Mouse (Mus musculus): ENCODE measurements around the gene Nagk. TPM values are rescaled to one million over a fixed set of nuclear protein-coding genes. Genes with fewer than 3 reads are reported as not detected.
"Not testable (repeated sequence)": the region's sequence is repeated elsewhere in the genome, so short reads cannot be mapped to it uniquely, and the experiment has no call there.

Nagk gene
- polyA plus RNA-seq, 1 experiment from 2014 or later: 116 TPM

DNA sequence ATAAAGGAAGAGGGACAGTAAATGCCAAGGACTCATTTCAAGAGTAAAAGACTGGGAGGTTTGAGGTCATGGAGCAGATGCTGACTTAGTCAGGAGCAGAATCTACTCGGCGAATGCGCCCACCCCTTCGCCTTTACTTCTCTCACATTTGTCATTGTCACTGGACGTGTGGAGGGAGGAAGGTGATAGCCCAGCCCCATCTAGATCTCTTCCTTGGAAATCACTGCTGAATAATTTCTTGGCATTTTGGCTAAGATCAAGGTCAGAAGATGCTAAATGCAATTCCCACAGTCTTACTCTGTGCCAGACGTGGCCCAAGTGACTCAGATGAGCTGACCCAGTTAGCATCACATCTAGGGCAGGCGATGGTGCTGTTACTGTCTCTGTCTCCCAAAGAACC, 16.5 kb upstream of the Nagk start:
- Histone ChIP-seq H3K9me3 (ENCODE audit: control insufficient read depth) (no peaks in the 10 kb centered on the region), H3K27ac (ENCODE audit: low read depth, low read length) (no peak overlapping the region), H3K36me3 (ENCODE audit: control insufficient read depth, insufficient read depth) (peaks cover 5% of the 10 kb centered on the region; the same call in 1 of the 2 replicates), H3K4me1 (replicated peaks; ENCODE audit: control insufficient read depth, insufficient read depth, low read length) (peaks cover 3% of the 10 kb centered on the region; the same call in 1 of the 2 replicates), H3K4me2 (replicated peaks; ENCODE audit: low read depth) (no peak overlapping the region), H3K9ac (ENCODE audit: low read depth, low read length) (no peak overlapping the region), H3K4me3 (ENCODE audit: low read depth, low read length) (no peak overlapping the region), H3K27me3 (replicated peaks; ENCODE audit: control insufficient read depth, insufficient read depth, low read length) (no peaks in the 10 kb centered on the region)
- TF ChIP-seq CTCF (IDR thresholded peaks at IDR 0.05; ENCODE audit: low read depth): no peak
- ATAC-seq: no peak
- WGBS: 82% methylated on average over 7 of the region's 7 CpGs

DNA sequence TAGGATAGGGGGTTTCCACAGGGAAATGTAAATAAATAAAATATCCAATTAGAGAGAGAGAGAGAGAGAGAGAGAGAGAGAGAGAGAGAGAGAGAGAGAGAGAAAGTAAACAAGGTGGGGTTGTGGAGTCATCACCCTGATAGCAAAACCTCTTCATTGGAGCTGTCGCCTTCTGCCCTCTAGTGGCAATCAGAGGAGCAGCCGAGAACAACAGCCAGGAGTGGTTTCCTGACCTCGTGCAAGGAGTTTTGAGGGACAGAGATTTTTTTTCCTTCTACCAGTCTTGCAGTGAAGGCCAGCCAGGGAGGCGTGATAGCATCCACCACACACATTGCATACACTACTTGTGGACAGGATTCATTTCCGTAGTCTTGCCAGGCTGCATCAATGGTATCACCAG, 15.8 kb upstream of the Nagk start:
- Histone ChIP-seq H3K4me3 (ENCODE audit: low read depth, low read length) (no peak overlapping the region), H3K9ac (ENCODE audit: low read depth, low read length) (no peak overlapping the region), H3K36me3 (ENCODE audit: control insufficient read depth, insufficient read depth) (no peaks in the 10 kb centered on the region), H3K27me3 (replicated peaks; ENCODE audit: control insufficient read depth, insufficient read depth, low read length) (no peaks in the 10 kb centered on the region), H3K27ac (ENCODE audit: low read depth, low read length) (no peak overlapping the region), H3K4me1 (replicated peaks; ENCODE audit: control insufficient read depth, insufficient read depth, low read length) (peaks cover 3% of the 10 kb centered on the region; the same call in 1 of the 2 replicates), H3K9me3 (ENCODE audit: control insufficient read depth) (no peaks in the 10 kb centered on the region), H3K4me2 (replicated peaks; ENCODE audit: low read depth) (no peak overlapping the region)
- TF ChIP-seq CTCF (IDR thresholded peaks at IDR 0.05; ENCODE audit: low read depth): peak; percentile 86
- 11% methylated on average over 5 of the region's 5 CpGs for WGBS
- ATAC-seq: no peak

DNA sequence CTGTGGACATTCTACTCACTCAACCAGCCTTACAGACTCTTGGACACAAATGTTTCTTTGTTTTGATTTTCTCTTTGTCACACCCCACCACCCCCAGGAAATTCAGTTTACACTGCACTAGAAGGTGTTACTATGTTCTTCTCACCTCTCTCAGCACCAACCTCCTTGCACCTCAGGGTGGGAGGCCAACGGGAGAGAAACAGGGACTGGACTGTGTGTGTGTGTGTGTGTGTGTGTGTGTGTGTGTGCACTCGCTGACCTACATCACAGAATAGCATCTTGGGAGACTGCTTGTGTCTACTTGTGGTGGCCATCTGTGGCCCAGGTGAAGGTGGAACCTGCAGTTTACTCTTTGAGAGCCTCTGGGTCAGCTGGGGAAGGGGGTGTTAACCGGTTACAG, 8.4 kb upstream of the Nagk start:
- ATAC-seq: no peak
- 68% methylated on average over 3 of the region's 3 CpGs for WGBS

DNA sequence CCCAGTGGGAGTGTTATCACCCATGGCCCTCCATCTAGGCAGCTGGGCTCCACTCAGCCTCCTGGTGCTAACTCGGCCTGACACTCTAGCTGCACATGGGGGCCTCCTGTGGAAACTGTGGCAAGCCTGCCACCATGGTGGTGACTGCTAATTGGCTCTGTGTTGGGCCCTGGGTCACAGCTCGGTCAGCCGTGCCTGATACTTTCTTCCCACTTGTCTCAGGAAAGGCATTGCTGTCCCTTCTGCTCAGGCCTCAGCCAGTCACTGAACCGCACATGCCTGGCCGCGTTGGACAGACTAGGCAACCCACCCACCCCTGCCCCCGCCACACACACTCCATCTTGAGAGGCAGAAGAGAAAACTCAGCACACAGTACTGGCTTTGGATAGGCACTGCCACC, 6.2 kb upstream of the Nagk start:
- H3K9me3 ChIP-seq (ENCODE audit: control insufficient read depth): no peaks in the 10 kb centered on the region
- H3K9ac ChIP-seq (ENCODE audit: low read depth, low read length): no peak overlapping the region
- ATAC-seq: no peak
- TF ChIP-seq CTCF (IDR thresholded peaks at IDR 0.05; ENCODE audit: low read depth): no peak
- 72% methylated on average over 7 of the region's 7 CpGs for WGBS
- H3K27me3 ChIP-seq (replicated peaks; ENCODE audit: control insufficient read depth, insufficient read depth, low read length): no peaks in the 10 kb centered on the region
- H3K4me1 ChIP-seq (replicated peaks; ENCODE audit: control insufficient read depth, insufficient read depth, low read length): no peaks in the 10 kb centered on the region
- no peak overlapping the region for H3K4me2 ChIP-seq (replicated peaks; ENCODE audit: low read depth)
- no peaks in the 10 kb centered on the region for H3K36me3 ChIP-seq (ENCODE audit: control insufficient read depth, insufficient read depth)
- no peak overlapping the region for H3K27ac ChIP-seq (ENCODE audit: low read depth, low read length)
- H3K4me3 ChIP-seq (ENCODE audit: low read depth, low read length): no peak overlapping the region

More for the DNA sequence above, 8.4 kb upstream of the Nagk start:
- no peak overlapping the region for H3K27ac ChIP-seq (ENCODE audit: low read depth, low read length)
- no peak overlapping the region for H3K4me3 ChIP-seq (ENCODE audit: low read depth, low read length)
- no peaks in the 10 kb centered on the region for H3K9me3 ChIP-seq (ENCODE audit: control insufficient read depth)
- no peaks in the 10 kb centered on the region for H3K4me1 ChIP-seq (replicated peaks; ENCODE audit: control insufficient read depth, insufficient read depth, low read length)
- H3K36me3 ChIP-seq (ENCODE audit: control insufficient read depth, insufficient read depth): no peaks in the 10 kb centered on the region
- no peaks in the 10 kb centered on the region for H3K27me3 ChIP-seq (replicated peaks; ENCODE audit: control insufficient read depth, insufficient read depth, low read length)
- TF ChIP-seq CTCF (IDR thresholded peaks at IDR 0.05; ENCODE audit: low read depth): no peak
- H3K4me2 ChIP-seq (replicated peaks; ENCODE audit: low read depth): no peak overlapping the region
- H3K9ac ChIP-seq (ENCODE audit: low read depth, low read length): no peak overlapping the region

DNA sequence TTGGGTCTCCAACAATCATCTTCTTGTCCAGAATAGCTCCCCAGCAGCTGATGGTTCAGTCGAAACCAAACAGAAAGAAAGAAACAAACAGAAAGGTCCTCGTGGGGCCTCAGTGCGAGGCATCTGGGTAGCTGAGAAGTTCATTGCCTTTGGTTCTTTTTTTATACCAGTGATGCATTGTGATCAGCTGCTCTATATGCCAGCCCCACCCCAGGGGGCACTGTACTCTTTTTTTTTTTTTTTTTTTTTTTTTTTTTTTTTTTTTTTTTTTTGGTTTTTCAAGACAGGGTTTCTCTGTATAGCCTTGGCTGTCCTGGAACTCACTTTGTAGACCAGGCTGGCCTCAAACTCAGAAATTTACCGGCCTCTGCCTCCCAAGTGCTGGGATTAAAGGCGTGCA, 4.2 kb upstream of the Nagk start:
- H3K4me3 ChIP-seq (ENCODE audit: low read depth, low read length); H3K27ac ChIP-seq (ENCODE audit: low read depth, low read length); H3K36me3 ChIP-seq (ENCODE audit: control insufficient read depth, insufficient read depth); H3K4me1 ChIP-seq (replicated peaks; ENCODE audit: control insufficient read depth, insufficient read depth, low read length); H3K9ac ChIP-seq (ENCODE audit: low read depth, low read length); ATAC-seq; H3K27me3 ChIP-seq (replicated peaks; ENCODE audit: control insufficient read depth, insufficient read depth, low read length); H3K4me2 ChIP-seq (replicated peaks; ENCODE audit: low read depth); H3K9me3 ChIP-seq (ENCODE audit: control insufficient read depth): not testable (repeated sequence)
- WGBS: 77% methylated on average over 5 of the region's 5 CpGs

DNA sequence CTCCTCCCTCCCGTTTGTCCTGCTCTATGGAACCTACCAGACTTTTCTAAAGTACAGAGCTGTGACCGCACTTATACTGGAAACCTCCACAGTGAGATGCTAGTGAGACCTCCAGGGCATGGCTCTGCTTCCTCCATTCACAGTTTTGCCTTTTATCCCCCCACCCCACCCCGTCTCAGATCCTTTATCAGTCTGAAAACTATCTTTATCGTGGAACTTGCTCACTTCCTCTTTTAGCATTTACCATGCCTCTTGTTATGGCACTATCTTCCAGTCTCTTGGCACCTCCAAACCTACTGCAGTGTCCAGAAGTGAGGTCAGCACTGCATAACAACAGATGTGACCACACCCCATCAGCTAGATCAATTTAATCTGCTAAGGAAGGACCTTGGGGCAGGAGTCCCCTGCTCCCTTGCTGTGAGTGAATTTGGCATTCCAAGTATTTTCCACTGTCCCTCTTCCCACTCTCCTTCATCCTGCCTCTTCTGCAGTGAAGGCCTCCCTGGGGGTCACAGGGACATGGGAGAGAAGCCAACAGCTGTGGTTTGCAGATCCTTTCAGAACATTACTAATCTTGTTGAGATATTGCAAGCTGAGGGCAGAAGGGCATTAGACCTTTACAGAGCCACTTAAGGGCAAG, 3.4 kb upstream of the Nagk start:
- no peaks in the 10 kb centered on the region for H3K27me3 ChIP-seq (replicated peaks; ENCODE audit: control insufficient read depth, insufficient read depth, low read length)
- H3K36me3 ChIP-seq (ENCODE audit: control insufficient read depth, insufficient read depth): no peaks in the 10 kb centered on the region
- no peaks in the 10 kb centered on the region for H3K4me1 ChIP-seq (replicated peaks; ENCODE audit: control insufficient read depth, insufficient read depth, low read length)
- H3K9me3 ChIP-seq (ENCODE audit: control insufficient read depth): no peaks in the 10 kb centered on the region
- H3K9ac ChIP-seq (ENCODE audit: low read depth, low read length): no peak overlapping the region
- H3K4me2 ChIP-seq (replicated peaks; ENCODE audit: low read depth): no peak overlapping the region
- no peak overlapping the region for H3K4me3 ChIP-seq (ENCODE audit: low read depth, low read length)
- no peak for TF ChIP-seq CTCF (IDR thresholded peaks at IDR 0.05; ENCODE audit: low read depth)
- no peak for ATAC-seq
- WGBS: 55% methylated on average over 4 of the region's 4 CpGs
- H3K27ac ChIP-seq (ENCODE audit: low read depth, low read length): no peak overlapping the region

DNA sequence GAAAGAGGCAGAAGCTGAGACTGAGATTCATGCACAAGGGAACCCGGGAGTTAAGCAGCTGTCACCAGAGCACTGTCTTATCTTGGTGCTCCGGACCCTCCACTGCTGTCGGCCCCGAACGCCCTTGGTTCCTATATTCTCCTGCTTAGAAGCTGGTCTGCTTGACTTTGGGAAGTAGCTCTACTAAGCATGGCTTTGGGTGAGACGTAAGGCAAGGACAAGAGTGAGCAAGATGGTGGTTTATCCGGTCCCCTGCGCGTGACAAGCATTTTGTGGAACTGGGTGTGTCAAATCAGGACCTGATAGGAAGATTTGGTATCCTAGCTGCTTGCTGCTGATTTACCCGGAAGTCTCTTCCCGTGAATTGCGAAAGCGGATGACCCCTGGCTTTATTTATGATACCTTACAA, 714 bp downstream of the Nagk start:
- ATAC-seq: peak; percentile 46
- peak overlapping the region; percentile 67 for H3K9ac ChIP-seq (ENCODE audit: low read depth, low read length)

More for the DNA sequence above, 714 bp downstream of the Nagk start:
- Histone ChIP-seq H3K4me1 (replicated peaks; ENCODE audit: control insufficient read depth, insufficient read depth, low read length) (no peaks in the 10 kb centered on the region), H3K4me3 (ENCODE audit: low read depth, low read length) (peak overlapping the region; percentile 75), H3K27ac (ENCODE audit: low read depth, low read length) (peak overlapping the region; percentile 96), H3K36me3 (ENCODE audit: control insufficient read depth, insufficient read depth) (peaks cover 30% of the 10 kb centered on the region), H3K27me3 (replicated peaks; ENCODE audit: control insufficient read depth, insufficient read depth, low read length) (no peaks in the 10 kb centered on the region), H3K4me2 (replicated peaks; ENCODE audit: low read depth) (peak overlapping the region; percentile 70), H3K9me3 (ENCODE audit: control insufficient read depth) (no peaks in the 10 kb centered on the region)
- TF ChIP-seq CTCF (IDR thresholded peaks at IDR 0.05; ENCODE audit: low read depth): no peak
- 2% methylated on average over 13 of the region's 13 CpGs for WGBS

Measured in intestine, postnatal 0 days (tissue).